Mouse (Mus musculus): ENCODE data around the gene Kctd7. TPM values are rescaled to one million over a fixed set of nuclear protein-coding genes. Genes with fewer than 3 reads are reported as not detected.

Gene Kctd7
- total RNA-seq, 2 experiments from 2014 or later: 2.4 to 2.9 TPM

GRCm38 (mm10) chr5:130149726-130150310 lies 5.2 kb downstream of the Kctd7 start:
- Histone ChIP-seq H3K4me3 (no peak overlapping the region), H3K27ac (peak overlapping the region; percentile 12; the same call in 1 of the 2 replicates)
- intact Hi-C loops (cut with DNase I): loop anchor here (10.0 kb wide), 1 partner anchor 235 kb away; no protein-coding TSS in a partner anchor
- no peak for DNase-seq
- TF ChIP-seq CTCF (IDR thresholded peaks at IDR 0.05): no peak

GRCm38 (mm10) chr5:130154286-130154685 lies 9.6 kb downstream of the Kctd7 start:
- Histone ChIP-seq H3K4me3 (no peak overlapping the region), H3K27ac (no peak overlapping the region)
- intact Hi-C loops (cut with DNase I): no loop called here
- TF ChIP-seq CTCF (IDR thresholded peaks at IDR 0.05): no peak
- no peak for DNase-seq

GRCm38 (mm10) chr5:130158545-130158944 lies 13.9 kb downstream of the Kctd7 start:
- intact Hi-C loops (cut with DNase I): no loop called here
- no peak overlapping the region for H3K4me3 ChIP-seq

GRCm38 (mm10) chr5:130159761-130160201 lies 15.1 kb downstream of the Kctd7 start:
- no peak overlapping the region for H3K27ac ChIP-seq
- intact Hi-C loops (cut with DNase I): no loop called here
- no peak for TF ChIP-seq CTCF (IDR thresholded peaks at IDR 0.05)
- no peak for DNase-seq
- no peak overlapping the region for H3K4me3 ChIP-seq

More at GRCm38 (mm10) chr5:130158545-130158944, 13.9 kb downstream of the Kctd7 start:
- DNase-seq: no peak
- TF ChIP-seq CTCF (IDR thresholded peaks at IDR 0.05): no peak
- no peak overlapping the region for H3K27ac ChIP-seq

GRCm38 (mm10) chr5:130163670-130164069 lies 19.0 kb downstream of the Kctd7 start:
- intact Hi-C loops (cut with DNase I): loop anchor here (2.0 kb wide), 1 partner anchor 139 kb away; no protein-coding TSS in a partner anchor
- TF ChIP-seq CTCF (IDR thresholded peaks at IDR 0.05): peak; percentile 89

GRCm38 (mm10) chr5:130165213-130165612 lies 20.6 kb downstream of the Kctd7 start:
- TF ChIP-seq CTCF (IDR thresholded peaks at IDR 0.05): no peak
- no peak for DNase-seq
- Histone ChIP-seq H3K27ac (no peak overlapping the region), H3K4me3 (no peak overlapping the region)
- intact Hi-C loops (cut with DNase I): no loop called here

More at GRCm38 (mm10) chr5:130163670-130164069, 19.0 kb downstream of the Kctd7 start:
- Histone ChIP-seq H3K27ac (no peak overlapping the region), H3K4me3 (no peak overlapping the region)
- peak; percentile 86 for DNase-seq

GRCm38 (mm10) chr5:130169109-130169508 lies 24.4 kb downstream of the Kctd7 start:
- Histone ChIP-seq H3K4me3 (no peak overlapping the region), H3K27ac (no peak overlapping the region)
- DNase-seq: no peak
- no peak for TF ChIP-seq CTCF (IDR thresholded peaks at IDR 0.05)
- intact Hi-C loops (cut with DNase I): no loop called here

- no peak for DNase-seq
- no peak for TF ChIP-seq CTCF (IDR thresholded peaks at IDR 0.05)
- H3K27ac ChIP-seq: peak overlapping the region; percentile 100
- intact Hi-C loops (cut with DNase I): no loop called here
- H3K4me3 ChIP-seq: peak overlapping the region; percentile 88
Observed at GRCm38 (mm10) chr5:130170666-130171422, 26.2 kb downstream of the Kctd7 start.

GRCm38 (mm10) chr5:130171423-130171954 lies 26.8 kb downstream of the Kctd7 start, which contains the start of gene Rabgef1:
Gene Rabgef1 (plus strand): TSS chr5:130171798.
- TF ChIP-seq CTCF (IDR thresholded peaks at IDR 0.05): no peak
- DNase-seq: peak; percentile 98
- Histone ChIP-seq H3K27ac (peak within 1 kb of the TSS; percentile 100), H3K4me3 (peak within 1 kb of the TSS; percentile 88)
- intact Hi-C loops (cut with DNase I): no loop called here

GRCm38 (mm10) chr5:130171956-130172601 lies 27.4 kb downstream of the Kctd7 start:
- intact Hi-C loops (cut with DNase I): loop anchor here (2.0 kb wide), 1 partner anchor 25 kb away; no protein-coding TSS in a partner anchor
- no peak for TF ChIP-seq CTCF (IDR thresholded peaks at IDR 0.05)
- Histone ChIP-seq H3K4me3 (peak overlapping the region; percentile 88), H3K27ac (peak overlapping the region; percentile 100)
- DNase-seq: peak; percentile 82

GRCm38 (mm10) chr5:130173012-130173411 lies 28.4 kb downstream of the Kctd7 start:
- Histone ChIP-seq H3K27ac (peak overlapping the region; percentile 100), H3K4me3 (peak overlapping the region; percentile 88)
- no peak for TF ChIP-seq CTCF (IDR thresholded peaks at IDR 0.05)
- intact Hi-C loops (cut with DNase I): loop anchor here (2.0 kb wide), 1 partner anchor 24 kb away; no protein-coding TSS in a partner anchor
- DNase-seq: no peak

GRCm38 (mm10) chr5:130177871-130178270 lies 33.2 kb downstream of the Kctd7 start:
- peak; percentile 51 for DNase-seq
- intact Hi-C loops (cut with DNase I): no loop called here

More at GRCm38 (mm10) chr5:130177871-130178270, 33.2 kb downstream of the Kctd7 start:
- H3K4me3 ChIP-seq: peak overlapping the region; percentile 32
- TF ChIP-seq CTCF (IDR thresholded peaks at IDR 0.05): no peak
- H3K27ac ChIP-seq: peak overlapping the region; percentile 74
